Mouse (Mus musculus): Measurements from ENCODE around the gene Carmil1. TPM values are rescaled to one million over a fixed set of nuclear protein-coding genes. Genes with fewer than 3 reads are reported as not detected.
"Not testable (repeated sequence)": the region's sequence is repeated elsewhere in the genome, so short reads cannot be mapped to it uniquely, and the experiment has no call there.

Gene Carmil1
- polyA plus RNA-seq, 1 experiment from 2014 or later: 25.6 TPM

DNA sequence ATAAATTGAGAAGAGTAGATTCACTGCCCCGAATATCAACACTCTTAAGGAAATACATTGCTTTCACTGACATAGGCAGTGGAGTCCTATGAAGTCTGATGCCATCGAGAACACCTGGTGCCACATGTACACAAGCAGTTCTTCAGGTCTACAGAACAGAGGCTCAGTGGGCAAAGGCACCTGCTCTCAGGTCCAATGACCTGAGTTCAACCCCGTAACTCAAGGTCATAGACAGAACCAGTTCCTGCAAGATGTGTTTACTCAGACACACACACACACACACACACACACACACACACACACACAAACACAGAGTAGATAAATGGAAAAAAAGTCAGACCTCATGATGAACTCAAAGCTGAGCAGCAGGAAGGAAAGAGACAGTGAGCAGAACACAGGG, 173.5 kb downstream of the Carmil1 start:
- H3K36me3 ChIP-seq: no peaks in the 10 kb centered on the region
- no peak overlapping the region for H3K4me3 ChIP-seq
- H3K4me2 ChIP-seq (replicated peaks): no peak overlapping the region
- H3K4me1 ChIP-seq: peaks cover 14% of the 10 kb centered on the region; the same call in 1 of the 2 replicates
- 90% methylated on average over 3 of the region's 3 CpGs for WGBS
- no peaks in the 10 kb centered on the region for H3K9me3 ChIP-seq
- no peak for ATAC-seq (ENCODE audit: low FRiP score, low read depth)
- no peak overlapping the region for H3K9ac ChIP-seq (replicated peaks)
- no peak overlapping the region for H3K27ac ChIP-seq (replicated peaks)
- H3K27me3 ChIP-seq: no peaks in the 10 kb centered on the region

DNA sequence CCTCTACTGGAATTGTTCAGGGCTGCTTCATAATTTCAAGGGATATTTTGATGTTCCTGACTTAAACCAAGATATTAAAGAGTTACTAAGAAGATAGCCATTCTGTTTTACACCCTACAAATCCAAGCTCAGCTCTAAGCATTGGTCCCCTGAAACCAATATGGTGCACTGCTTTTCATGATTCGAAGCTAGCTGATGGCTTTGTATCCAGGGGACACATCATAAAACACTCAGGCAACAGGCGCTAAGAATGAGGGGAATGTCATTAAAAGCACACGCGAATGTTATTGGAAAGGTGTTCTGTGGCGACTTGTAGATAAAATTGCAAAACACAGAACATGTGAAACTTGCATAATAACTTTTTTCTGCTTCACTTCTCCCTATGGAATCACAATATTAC, 174.8 kb downstream of the Carmil1 start:
- Histone ChIP-seq H3K36me3 (no peaks in the 10 kb centered on the region), H3K4me1 (peaks cover 14% of the 10 kb centered on the region; the same call in 1 of the 2 replicates), H3K9me3 (no peaks in the 10 kb centered on the region), H3K4me2 (replicated peaks) (no peak overlapping the region), H3K27me3 (no peaks in the 10 kb centered on the region), H3K4me3 (no peak overlapping the region), H3K27ac (replicated peaks) (no peak overlapping the region), H3K9ac (replicated peaks) (no peak overlapping the region)
- ATAC-seq (ENCODE audit: low FRiP score, low read depth): no peak
- 91% methylated on average over 5 of the region's 5 CpGs for WGBS

DNA sequence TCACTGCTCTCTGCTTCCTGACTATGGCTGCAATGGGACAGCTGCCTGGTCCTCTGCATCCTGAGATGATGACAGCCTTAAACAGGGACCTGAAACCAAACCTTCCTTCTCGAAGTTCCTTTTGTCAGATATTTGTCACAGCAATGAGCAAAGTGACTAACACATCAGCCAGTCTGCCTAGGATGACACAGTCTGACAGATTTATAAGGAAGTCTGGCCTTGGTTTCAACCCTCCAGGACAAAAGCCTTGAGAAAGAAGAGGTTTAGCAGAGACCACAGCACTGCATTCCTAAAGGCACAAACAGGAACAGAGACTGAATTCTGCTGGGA, 175.3 kb downstream of the Carmil1 start:
- H3K36me3 ChIP-seq: no peaks in the 10 kb centered on the region
- no peak for ATAC-seq (ENCODE audit: low FRiP score, low read depth)
- no peak overlapping the region for H3K27ac ChIP-seq (replicated peaks)
- peaks cover 13% of the 10 kb centered on the region; the same call in 1 of the 2 replicates for H3K4me1 ChIP-seq
- H3K27me3 ChIP-seq: no peaks in the 10 kb centered on the region
- H3K4me2 ChIP-seq (replicated peaks): no peak overlapping the region
- no peak overlapping the region for H3K9ac ChIP-seq (replicated peaks)
- 66% methylated on average over 1 of the region's 1 CpGs for WGBS
- H3K4me3 ChIP-seq: no peak overlapping the region
- no peaks in the 10 kb centered on the region for H3K9me3 ChIP-seq

DNA sequence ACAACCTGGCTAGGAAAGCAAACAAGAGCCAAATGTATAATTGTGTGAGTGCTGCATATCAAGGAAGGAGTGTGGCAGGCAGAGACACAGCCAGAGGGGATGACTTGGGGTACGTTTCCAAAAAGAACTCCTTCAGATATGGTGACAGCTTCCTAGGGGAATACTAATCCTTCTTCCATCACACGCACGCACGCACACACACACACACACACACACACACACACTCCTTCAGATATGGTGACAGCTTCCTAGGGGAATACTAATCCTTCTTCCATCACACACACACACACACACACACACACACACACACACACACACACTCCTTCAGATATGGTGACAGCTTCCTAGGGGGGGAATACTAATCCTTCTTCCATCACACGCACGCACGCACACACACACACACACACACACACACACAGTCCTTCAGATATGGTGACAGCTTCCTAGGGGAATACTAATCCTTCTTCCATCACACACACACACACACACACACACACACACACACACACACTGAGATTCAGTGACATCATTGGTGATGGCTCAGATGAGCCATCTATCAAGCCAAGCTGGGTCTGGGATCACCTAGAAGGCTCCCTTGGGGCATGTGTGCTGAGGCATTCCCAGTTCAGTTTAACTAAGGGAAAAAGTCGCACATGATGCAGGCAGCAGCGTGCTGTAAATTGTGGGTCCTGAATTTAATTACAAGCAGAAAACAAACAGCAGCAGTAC, 175.8 kb downstream of the Carmil1 start:
- not testable (repeated sequence) for H3K27ac ChIP-seq (replicated peaks); H3K9me3 ChIP-seq; H3K27me3 ChIP-seq; H3K4me2 ChIP-seq (replicated peaks); H3K36me3 ChIP-seq; H3K4me3 ChIP-seq; H3K4me1 ChIP-seq; H3K9ac ChIP-seq (replicated peaks)
- peak; percentile 47; the same call in 1 of the 2 replicates for ATAC-seq (ENCODE audit: low FRiP score, low read depth)
- 69% methylated on average over 9 of the region's 9 CpGs for WGBS

DNA sequence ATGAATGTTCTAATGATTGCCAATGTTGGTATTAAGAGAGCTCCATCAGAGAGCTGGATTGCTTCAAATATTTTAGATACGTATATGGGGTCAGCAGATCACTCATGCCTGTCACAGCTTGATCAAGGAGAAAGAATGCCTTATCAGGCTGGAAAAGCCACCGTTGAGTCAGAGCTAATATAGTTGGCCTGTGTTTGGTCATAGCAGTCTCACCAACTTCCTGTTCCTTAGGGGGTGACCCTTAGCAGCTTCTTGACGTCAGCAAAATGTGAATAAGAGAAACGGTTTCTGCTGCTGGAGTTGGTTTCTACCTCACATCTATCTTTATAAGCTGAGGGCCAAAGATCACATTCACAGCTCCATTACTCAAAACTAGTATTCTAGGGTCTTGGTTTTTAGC, 176.6 kb downstream of the Carmil1 start:
- H3K27ac ChIP-seq (replicated peaks): no peak overlapping the region
- H3K4me3 ChIP-seq: no peak overlapping the region
- peaks cover 8% of the 10 kb centered on the region; the same call in 1 of the 2 replicates for H3K4me1 ChIP-seq
- no peaks in the 10 kb centered on the region for H3K36me3 ChIP-seq
- H3K9ac ChIP-seq (replicated peaks): no peak overlapping the region
- H3K4me2 ChIP-seq (replicated peaks): no peak overlapping the region
- no peaks in the 10 kb centered on the region for H3K9me3 ChIP-seq
- 78% methylated on average over 4 of the region's 4 CpGs for WGBS
- no peaks in the 10 kb centered on the region for H3K27me3 ChIP-seq
- ATAC-seq (ENCODE audit: low FRiP score, low read depth): no peak

DNA sequence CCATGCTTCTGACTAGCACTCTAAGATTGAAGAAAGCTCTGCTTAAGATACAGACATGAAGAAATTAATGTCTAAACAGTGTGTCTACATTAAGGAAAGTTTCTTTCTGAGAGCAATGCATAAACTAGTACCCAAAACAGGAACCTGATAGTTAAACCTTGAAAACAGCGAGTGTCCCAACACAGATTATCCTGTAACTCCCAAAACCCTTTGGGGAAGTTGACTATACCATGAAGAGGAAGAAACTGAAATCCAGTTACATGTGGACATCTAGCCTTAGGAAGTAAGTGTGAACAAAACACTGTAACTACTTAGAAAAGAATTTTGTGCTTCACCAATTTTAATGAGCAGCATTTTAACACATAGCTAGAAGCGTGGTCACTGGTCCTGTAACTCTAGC, 177.4 kb downstream of the Carmil1 start:
- no peak for ATAC-seq (ENCODE audit: low FRiP score, low read depth)
- no peaks in the 10 kb centered on the region for H3K27me3 ChIP-seq
- 93% methylated on average over 2 of the region's 2 CpGs for WGBS

DNA sequence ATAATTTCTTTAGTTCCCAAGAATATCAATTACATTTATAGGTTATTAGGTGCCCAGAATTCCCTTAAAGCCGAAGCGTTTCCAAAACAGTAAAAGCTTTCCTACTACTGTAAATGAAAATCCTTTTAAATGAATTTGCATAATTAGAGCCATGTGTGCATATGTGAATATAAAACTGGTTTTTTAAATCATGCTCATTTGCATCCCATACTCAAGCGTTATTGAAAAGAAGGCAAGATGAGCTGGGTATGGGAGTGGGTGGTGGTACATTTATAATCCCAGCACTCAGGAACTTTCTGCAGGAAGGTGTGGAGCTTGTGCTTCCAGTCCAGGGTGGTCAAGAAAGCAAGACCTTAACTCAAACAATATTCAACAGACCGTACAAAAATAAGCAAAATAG, 178.3 kb downstream of the Carmil1 start:
- Histone ChIP-seq H3K4me2 (replicated peaks) (no peak overlapping the region), H3K27ac (replicated peaks) (no peak overlapping the region), H3K9me3 (no peaks in the 10 kb centered on the region), H3K36me3 (no peaks in the 10 kb centered on the region), H3K27me3 (no peaks in the 10 kb centered on the region), H3K4me1 (peaks cover 6% of the 10 kb centered on the region; the same call in 1 of the 2 replicates), H3K4me3 (no peak overlapping the region), H3K9ac (replicated peaks) (no peak overlapping the region)
- ATAC-seq (ENCODE audit: low FRiP score, low read depth): no peak
- WGBS: 89% methylated on average over 4 of the region's 4 CpGs

More for the DNA sequence above, 177.4 kb downstream of the Carmil1 start:
- no peaks in the 10 kb centered on the region for H3K9me3 ChIP-seq
- H3K4me3 ChIP-seq: no peak overlapping the region
- H3K9ac ChIP-seq (replicated peaks): no peak overlapping the region
- H3K4me1 ChIP-seq: peaks cover 6% of the 10 kb centered on the region; the same call in 1 of the 2 replicates
- H3K4me2 ChIP-seq (replicated peaks): no peak overlapping the region
- H3K36me3 ChIP-seq: no peaks in the 10 kb centered on the region
- H3K27ac ChIP-seq (replicated peaks): no peak overlapping the region

DNA sequence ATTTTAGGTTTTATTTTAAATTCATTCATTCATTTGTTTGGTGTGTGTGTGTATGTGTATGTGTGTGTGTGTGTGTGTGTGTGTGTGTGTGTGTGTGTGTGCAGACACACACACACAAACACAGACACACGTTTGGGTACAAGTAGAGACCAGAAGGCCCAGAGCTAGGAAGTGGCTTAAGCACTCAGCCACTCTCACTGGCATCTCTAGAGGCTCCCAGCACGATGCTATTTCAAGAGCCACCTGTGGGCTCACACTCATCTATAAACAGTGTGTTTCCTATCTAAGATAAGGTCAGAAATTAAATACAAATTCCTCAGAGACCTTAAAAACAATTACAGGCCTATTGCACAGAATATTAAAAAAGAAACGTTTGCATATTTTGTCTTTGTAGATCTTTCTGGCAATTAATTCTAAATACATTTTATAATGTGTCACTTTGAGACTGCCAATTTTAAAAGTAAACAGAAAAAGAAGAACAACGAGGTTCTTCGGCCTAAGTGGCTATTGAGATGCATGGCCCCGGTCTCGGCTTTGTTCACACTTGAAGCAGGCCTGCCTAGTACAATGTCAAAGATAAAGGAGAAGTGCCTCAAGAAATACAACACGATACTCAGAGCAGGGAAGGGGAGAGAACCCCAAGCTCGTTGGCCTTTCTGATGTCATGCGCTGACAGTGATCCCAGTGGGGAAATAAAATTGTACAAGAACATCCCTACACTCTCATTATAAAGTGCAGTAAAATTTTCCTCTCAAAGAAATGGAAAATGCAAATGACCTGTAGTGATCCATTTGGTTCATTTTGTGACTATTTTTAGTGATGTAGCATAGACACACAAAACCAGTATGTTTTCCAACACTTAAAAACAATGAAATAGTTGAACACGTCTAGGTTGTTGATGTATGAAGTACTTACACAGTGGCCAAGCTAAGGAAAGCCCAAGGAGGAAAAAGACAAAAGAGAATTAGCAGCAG, 179.2 kb downstream of the Carmil1 start:
- H3K4me2 ChIP-seq (replicated peaks): no peak overlapping the region
- H3K9ac ChIP-seq (replicated peaks): no peak overlapping the region
- WGBS: 62% methylated on average over 11 of the region's 11 CpGs
- H3K36me3 ChIP-seq: no peaks in the 10 kb centered on the region
- no peaks in the 10 kb centered on the region for H3K27me3 ChIP-seq
- ATAC-seq (ENCODE audit: low FRiP score, low read depth): no peak
- no peak overlapping the region for H3K4me3 ChIP-seq
- peaks cover 4% of the 10 kb centered on the region; the same call in 1 of the 2 replicates for H3K4me1 ChIP-seq
- no peaks in the 10 kb centered on the region for H3K9me3 ChIP-seq
- no peak overlapping the region for H3K27ac ChIP-seq (replicated peaks)

DNA sequence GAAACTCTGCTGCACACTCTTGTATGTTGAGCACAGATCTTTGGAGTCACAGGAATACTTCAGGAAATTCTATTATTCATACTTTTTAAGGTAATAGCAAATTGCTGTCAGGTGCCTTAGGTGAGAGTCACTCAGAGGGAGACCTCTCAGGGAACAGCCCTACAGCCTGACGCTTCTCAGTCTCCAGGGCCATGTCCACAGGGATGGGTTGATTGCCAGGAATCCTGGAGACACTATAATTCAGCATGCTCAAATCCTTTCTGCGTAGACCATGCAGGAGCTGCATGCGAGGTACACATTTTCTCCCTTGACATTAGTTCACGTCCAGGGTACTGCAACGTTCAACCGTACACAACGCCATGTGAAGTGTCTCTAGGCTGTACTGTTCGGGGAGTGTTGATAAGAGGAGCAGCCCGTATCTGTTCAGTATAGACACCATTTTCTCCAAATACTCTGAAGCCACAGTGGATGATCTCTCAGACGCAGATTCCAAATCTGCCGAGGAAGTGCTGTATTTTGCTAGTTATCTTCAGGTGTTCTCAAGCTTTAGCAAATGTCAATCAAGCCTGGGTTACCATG, 180.0 kb downstream of the Carmil1 start:
- Histone ChIP-seq H3K4me3 (no peak overlapping the region), H3K27me3 (no peaks in the 10 kb centered on the region), H3K27ac (replicated peaks) (no peak overlapping the region), H3K4me1 (no peaks in the 10 kb centered on the region; the same call in 1 of the 2 replicates), H3K4me2 (replicated peaks) (no peak overlapping the region), H3K9me3 (no peaks in the 10 kb centered on the region), H3K9ac (replicated peaks) (no peak overlapping the region), H3K36me3 (no peaks in the 10 kb centered on the region)
- ATAC-seq (ENCODE audit: low FRiP score, low read depth): no peak
- 90% methylated on average over 11 of the region's 11 CpGs for WGBS

DNA sequence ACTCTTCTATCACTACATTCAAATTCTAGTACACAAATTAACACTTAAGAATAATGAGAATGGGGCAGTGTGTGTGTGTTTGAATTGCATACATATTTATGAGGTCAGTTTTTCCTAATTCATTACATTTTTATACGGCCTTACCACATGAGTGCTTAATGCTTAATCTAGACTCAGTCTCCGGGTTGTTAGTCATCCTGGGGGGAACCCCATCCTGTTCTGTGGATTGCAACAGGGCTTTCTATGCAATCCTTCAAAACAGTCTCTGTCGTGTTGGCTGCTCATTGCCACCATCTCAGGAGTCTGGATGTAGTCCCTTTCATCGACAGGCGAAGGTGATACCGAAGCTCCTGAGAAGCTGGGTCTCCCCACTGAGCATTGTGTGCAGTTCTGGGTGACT, 184.0 kb downstream of the Carmil1 start:
- Histone ChIP-seq H3K36me3 (no peaks in the 10 kb centered on the region), H3K27me3 (no peaks in the 10 kb centered on the region), H3K4me3 (no peak overlapping the region), H3K4me1 (no peaks in the 10 kb centered on the region), H3K4me2 (replicated peaks) (no peak overlapping the region), H3K27ac (replicated peaks) (no peak overlapping the region), H3K9ac (replicated peaks) (no peak overlapping the region), H3K9me3 (no peaks in the 10 kb centered on the region)
- WGBS: 75% methylated on average over 6 of the region's 6 CpGs
- no peak for ATAC-seq (ENCODE audit: low FRiP score, low read depth)

DNA sequence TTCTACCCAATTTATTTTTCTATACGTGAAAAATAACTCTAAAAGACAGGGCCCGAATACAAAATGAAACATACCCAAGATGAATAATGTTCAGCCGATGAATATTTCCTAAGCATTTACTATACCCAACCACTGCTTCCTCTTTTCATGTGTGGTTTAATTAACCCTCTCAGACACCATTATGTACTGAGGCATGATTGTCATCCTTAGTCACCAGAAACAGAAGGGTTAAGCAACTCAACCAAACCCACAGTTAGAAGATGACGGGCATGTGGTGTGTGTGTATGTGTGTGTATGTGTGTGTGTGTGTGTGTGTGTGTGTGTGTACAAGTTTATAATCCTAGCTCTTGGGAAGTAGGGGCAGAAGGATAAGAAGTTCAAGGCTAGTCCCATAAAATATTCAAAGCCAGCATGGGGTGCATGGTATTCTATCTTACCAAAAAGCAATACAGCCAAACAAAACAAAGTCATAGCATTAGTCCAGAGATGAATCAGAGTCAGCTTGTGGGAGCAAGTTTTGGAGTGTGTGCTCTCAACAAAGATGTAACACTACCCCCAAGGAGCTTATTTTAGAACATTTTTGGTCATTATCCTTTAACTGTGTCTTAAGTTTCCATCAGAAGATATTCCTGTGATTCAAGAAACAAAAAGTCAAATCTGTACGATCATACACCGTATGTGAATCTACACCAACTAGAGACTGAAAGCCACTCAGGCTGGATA, 185.6 kb downstream of the Carmil1 start:
- 93% methylated on average over 6 of the region's 6 CpGs for WGBS
- H3K9ac ChIP-seq (replicated peaks): no peak overlapping the region
- H3K4me3 ChIP-seq: no peak overlapping the region
- H3K27ac ChIP-seq (replicated peaks): no peak overlapping the region
- no peak for ATAC-seq (ENCODE audit: low FRiP score, low read depth)
- no peaks in the 10 kb centered on the region for H3K4me1 ChIP-seq
- no peak overlapping the region for H3K4me2 ChIP-seq (replicated peaks)
- no peaks in the 10 kb centered on the region for H3K27me3 ChIP-seq
- no peaks in the 10 kb centered on the region for H3K36me3 ChIP-seq
- H3K9me3 ChIP-seq: no peaks in the 10 kb centered on the region

All from midbrain, embryonic 12.5 days (tissue).